Mouse (Mus musculus) kidney, adult 2 months (tissue): ENCODE measurements around the gene Islr. TPM values are rescaled to one million over a fixed set of nuclear protein-coding genes. Genes with fewer than 3 reads are reported as not detected.

Source experiments
- DNase-seq: peaks from one replicate; pipeline ENCODE4 v3.0.0; 2021
- H3K27ac ChIP-seq: fragments of 200-500 bp; 2 replicates; pipeline ENCODE4 v1.5.1; 2012; ENCODE audit warnings: low read depth, low read length, control low read depth, inconsistent platforms; ENCODE audit not compliant: insufficient read depth
- H3K27me3 ChIP-seq: fragments of 200-500 bp; replicated peaks from 2 replicates; pipeline ENCODE4 v1.6.1; 2012; ENCODE audit warnings: mild to moderate bottlenecking, moderate library complexity, low read length, inconsistent platforms; ENCODE audit not compliant: control insufficient read depth, insufficient read depth
- H3K36me3 ChIP-seq: fragments of 200-500 bp; 2 replicates; pipeline ENCODE4 v1.6.1; 2012; ENCODE audit warnings: mild to moderate bottlenecking, moderate library complexity, low read length, inconsistent platforms; ENCODE audit not compliant: control insufficient read depth, insufficient read depth
- H3K4me1 ChIP-seq: fragments of 200-500 bp; 2 replicates; pipeline ENCODE4 v1.6.1; 2011; ENCODE audit warnings: low read length; ENCODE audit not compliant: control insufficient read depth, insufficient read depth
- H3K4me3 ChIP-seq: fragments of 200-500 bp; 2 replicates; pipeline ENCODE4 v1.5.1; 2011; ENCODE audit warnings: mild to moderate bottlenecking, low read depth, low read length, control low read depth; ENCODE audit not compliant: insufficient read depth
- CTCF ChIP-seq: fragments of 200-500 bp; conservative IDR thresholded peaks from 2 replicates; pipeline ENCODE4 v1.5.1; 2011; ENCODE audit warnings: low read depth, mild to moderate bottlenecking, control low read depth, low read length, moderate library complexity, mixed read lengths; ENCODE audit not compliant: insufficient read depth, insufficient read length
- POLR2A ChIP-seq: fragments of 200-500 bp; IDR thresholded peaks from one replicate; pipeline ENCODE4 v1.6.1; 2011; ENCODE audit warnings: low read depth, low read length, control low read depth
- WGBS: fragments of 180-500 bp; shearing (Covaris S2); methylation state at CpG from one replicate; pipeline ENCODE4 v1.1.7; 2018; 5-methylcytosine and 5-hydroxymethylcytosine counted together
- polyA plus RNA-seq: library from polyadenylated mRNA; depleted of rRNA; stranded (reverse); fragments of >200 nt; gene quantifications from 2 replicates; pipeline ENCODE4 v1.2.3, GENCODE M21; 2012

The Islr gene
- polyA plus RNA-seq, 1 experiment, result 32.0 TPM

DNA sequence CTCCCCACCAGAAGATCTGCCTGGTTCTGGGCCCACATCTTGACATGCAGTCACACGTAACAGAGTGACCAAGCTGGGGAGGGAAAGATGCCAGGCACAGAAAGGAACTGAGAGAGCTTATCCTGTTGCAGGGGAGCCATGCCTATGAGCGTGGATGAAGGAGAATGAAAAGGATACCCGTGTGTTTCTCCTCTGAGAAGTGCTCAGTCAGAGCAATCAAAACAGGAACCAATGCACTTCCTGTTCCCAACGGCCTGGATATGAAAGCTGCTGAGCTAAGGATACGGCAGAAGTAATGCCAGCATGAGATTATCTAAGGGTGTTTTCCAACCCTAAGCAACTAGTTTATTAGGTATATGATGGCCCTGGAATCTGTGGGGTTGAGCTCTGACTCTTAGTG, 28.3 kb upstream of the Islr start:
- peak overlapping the region; percentile 69 for H3K27ac ChIP-seq
- DNase-seq, result peak; percentile 43
- no peak overlapping the region for H3K4me3 ChIP-seq
- H3K36me3 ChIP-seq, result peaks cover 5% of the 10 kb centered on the region
- peaks cover 2% of the 10 kb centered on the region; the same call in 1 of the 2 replicates for H3K4me1 ChIP-seq
- 39% methylated on average over 5 of the region's 5 CpGs for WGBS
- no peak for TF ChIP-seq POLR2A
- no peak for TF ChIP-seq CTCF
- no peaks in the 10 kb centered on the region for H3K27me3 ChIP-seq

DNA sequence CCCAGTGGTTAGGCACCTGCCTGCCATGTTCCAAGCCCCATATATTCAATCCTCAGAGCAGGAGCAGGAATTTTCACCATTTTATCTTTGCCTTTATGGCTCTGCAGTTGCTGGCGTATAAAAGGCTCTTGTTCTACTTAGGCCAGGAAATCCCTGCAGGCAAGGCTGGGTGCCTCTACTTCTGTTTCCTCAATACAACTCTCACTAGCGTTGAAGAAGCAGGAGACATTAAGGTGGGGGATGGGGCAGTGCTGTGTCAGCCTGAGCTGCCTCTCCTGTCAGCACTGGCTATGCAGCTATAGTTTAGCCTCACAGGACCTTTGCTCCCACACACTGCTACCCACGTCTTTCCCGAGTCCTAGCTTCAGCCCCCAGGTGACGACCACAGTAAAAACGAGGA, 27.6 kb upstream of the Islr start:
- no peak for DNase-seq
- WGBS, result 42% methylated on average over 6 of the region's 6 CpGs
- no peak overlapping the region for H3K4me3 ChIP-seq
- TF ChIP-seq POLR2A (no peak), CTCF (no peak)
- H3K4me1 ChIP-seq, result peaks cover 2% of the 10 kb centered on the region; the same call in 1 of the 2 replicates
- peak overlapping the region; percentile 69 for H3K27ac ChIP-seq
- H3K36me3 ChIP-seq, result peaks cover 5% of the 10 kb centered on the region
- H3K27me3 ChIP-seq, result no peaks in the 10 kb centered on the region

DNA sequence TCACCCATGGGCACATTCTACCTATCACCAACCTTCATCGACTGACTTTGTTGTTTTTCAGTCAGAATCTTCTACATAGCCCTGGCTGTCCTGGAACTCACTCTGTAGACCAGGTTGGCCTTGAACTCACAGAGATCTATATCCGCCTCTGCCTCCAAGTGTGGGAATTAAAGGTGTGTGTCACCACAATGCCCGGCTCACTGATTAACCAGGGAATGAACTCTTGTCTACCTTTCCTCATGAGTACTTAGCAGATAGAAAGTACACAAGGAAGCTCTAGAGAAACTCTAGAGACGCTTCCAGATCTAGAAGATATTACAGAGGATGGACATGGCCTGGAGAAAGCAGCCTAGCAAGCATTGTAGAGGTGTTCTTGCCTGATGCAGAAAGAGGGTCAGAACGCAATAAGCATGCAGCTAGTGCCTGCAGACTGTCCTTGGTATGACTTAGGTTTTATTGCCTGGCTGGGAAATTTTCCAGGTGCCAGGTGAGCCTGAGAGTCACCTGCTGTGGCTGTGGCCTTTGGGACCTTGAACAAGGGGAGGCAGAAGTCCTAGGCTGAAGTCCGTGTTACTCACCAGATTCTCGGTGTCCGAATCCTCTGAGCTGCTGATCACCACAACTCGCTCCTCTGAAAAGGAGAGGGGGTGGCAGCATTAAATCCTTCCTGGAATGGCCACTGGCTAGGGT, 24.8 kb upstream of the Islr start:
- WGBS, result 76% methylated on average over 9 of the region's 9 CpGs
- H3K36me3 ChIP-seq, result peaks cover 3% of the 10 kb centered on the region; the same call in 1 of the 2 replicates
- H3K27ac ChIP-seq, result peak overlapping the region; percentile 90
- TF ChIP-seq CTCF (no peak), POLR2A (no peak)
- no peaks in the 10 kb centered on the region for H3K27me3 ChIP-seq
- peaks cover 2% of the 10 kb centered on the region; the same call in 1 of the 2 replicates for H3K4me1 ChIP-seq
- no peak overlapping the region for H3K4me3 ChIP-seq
- peak; percentile 77 for DNase-seq

DNA sequence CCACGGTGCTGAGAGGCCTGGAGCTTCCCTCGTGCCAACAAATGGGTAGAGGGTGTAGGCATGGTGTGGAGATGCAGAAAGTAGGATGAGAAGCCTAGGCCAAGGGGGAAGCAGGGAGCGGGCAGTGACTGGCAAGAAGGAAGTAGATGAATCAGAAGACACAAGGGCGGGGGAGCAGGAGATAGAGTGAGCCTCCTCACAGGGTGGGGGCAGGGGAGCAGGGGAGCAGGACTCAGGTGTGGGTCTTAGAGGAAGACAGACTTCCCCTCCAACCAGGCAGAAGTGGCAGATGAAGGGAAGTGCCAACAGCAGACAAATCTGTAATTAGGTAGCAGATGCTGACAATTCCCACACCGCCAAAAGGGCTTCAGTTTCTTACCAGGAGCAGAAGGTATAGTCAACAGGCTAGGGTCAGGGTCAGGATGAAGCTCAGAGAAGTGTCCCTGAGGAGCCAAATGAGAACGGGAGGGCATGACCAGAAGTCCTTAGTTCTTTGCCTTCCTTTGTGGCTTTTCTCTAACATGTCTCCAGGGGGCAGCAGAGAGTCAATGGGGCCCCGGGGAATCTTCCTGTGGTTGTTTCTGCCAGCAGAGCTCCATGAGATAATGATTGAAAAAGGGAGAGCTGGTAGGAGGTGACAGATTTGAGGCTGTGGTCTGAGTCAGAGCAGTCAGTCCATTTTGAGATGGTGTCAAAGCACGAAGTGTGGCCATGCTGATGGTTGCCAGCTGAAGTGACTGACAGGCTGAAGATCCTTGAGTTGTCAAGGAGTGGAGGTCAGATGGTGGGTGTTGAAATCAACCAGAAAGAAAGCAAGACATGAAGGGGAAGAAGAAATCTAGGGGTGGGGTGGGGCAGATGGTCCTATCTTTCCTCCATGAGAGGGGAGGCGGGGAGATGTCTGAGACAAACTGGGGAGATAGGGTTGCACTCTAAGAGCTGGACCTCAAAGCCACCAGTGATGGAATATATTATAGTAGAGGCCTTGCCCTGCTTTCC, 22.1 kb upstream of the Islr start:
- Histone ChIP-seq H3K36me3 (peaks cover 3% of the 10 kb centered on the region; the same call in 1 of the 2 replicates), H3K27me3 (no peaks in the 10 kb centered on the region), H3K4me1 (peaks cover 2% of the 10 kb centered on the region; the same call in 1 of the 2 replicates), H3K4me3 (no peak overlapping the region), H3K27ac (no peak overlapping the region)
- DNase-seq, result peak; percentile 63
- WGBS, result 66% methylated on average over 9 of the region's 9 CpGs
- TF ChIP-seq CTCF (peak; percentile 76), POLR2A (no peak)

DNA sequence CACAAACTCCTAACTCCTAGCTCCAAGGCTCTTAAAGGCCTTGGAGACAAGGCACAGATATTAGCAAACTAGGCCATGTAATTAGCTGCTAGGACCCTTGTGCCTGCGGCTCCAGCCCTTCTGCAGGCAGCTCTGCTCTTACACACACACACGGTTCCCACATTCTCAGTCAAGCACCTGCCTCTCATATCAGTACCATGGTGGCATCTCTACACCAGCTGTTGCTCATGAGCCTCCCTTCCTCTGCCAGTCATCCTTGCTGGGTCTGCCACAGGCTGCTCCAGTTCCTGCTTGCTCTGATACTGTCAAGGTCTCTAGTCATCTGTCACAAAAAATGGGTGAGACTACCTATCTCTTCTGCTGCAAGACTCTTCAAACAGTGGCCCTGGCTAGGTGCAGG, 20.2 kb upstream of the Islr start:
- no peak overlapping the region for H3K4me3 ChIP-seq
- TF ChIP-seq POLR2A (no peak), CTCF (no peak)
- no peak for DNase-seq
- WGBS, result 88% methylated on average over 2 of the region's 2 CpGs
- H3K36me3 ChIP-seq, result no peaks in the 10 kb centered on the region
- peaks cover 2% of the 10 kb centered on the region; the same call in 1 of the 2 replicates for H3K4me1 ChIP-seq
- H3K27me3 ChIP-seq, result no peaks in the 10 kb centered on the region
- H3K27ac ChIP-seq, result no peak overlapping the region

DNA sequence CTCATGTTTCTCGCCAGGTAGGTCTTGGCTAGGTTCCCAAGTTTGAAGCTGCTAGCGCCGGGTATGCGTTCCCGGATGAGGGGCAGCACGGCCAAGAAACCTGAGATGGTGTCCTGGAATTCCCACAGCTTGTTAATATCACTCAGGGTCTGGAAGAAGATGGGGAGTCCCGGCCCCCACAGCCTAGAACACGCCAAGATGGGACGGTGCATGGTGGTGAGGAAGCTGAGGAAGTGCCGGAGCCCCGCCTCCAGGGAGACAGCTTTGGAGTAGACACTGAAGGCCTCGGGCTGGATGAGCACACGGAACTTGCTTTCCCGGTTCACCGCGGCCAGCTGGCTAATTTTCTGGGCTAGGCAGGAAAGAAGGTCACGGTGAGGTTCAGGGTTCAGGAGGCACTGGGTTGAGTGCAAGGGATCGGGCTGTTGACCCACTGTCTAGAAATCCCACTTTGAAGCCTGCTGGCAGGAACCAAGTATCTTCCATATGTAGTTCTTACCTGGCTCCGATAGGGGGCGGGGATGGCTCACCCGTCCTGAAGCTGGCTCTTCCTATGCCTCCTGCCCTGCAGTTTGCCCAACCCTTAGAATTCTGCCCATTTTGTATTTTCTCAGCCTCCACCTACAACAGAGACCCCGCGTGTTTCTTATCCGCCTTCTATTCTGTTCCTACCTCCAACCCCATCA, 16.3 kb upstream of the Islr start:
- DNase-seq, result peak; percentile 71
- TF ChIP-seq CTCF (peak; percentile 71), POLR2A (no peak)
- 55% methylated on average over 24 of the region's 24 CpGs for WGBS
- Histone ChIP-seq H3K36me3 (no peaks in the 10 kb centered on the region), H3K27ac (no peak overlapping the region), H3K4me3 (no peak overlapping the region), H3K4me1 (no peaks in the 10 kb centered on the region), H3K27me3 (no peaks in the 10 kb centered on the region)

DNA sequence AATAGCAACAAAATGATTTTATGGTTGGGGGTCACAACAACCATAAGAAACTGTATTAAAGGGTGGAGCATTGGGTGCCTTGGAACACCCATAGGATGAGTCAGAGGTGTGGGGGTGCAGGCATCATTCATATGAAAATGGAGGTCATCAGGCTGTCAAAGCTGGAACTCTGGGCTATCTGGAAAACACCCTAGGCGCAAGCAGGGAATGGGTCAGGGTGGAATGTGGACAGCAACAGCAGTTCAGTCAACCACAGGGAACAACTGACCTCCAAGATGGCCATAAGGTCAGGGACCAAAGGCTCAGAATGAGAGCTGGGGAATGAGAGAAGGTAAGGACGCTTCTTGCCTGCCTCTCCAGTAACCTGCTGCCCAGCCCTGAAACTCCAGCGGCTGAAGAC, 14.4 kb upstream of the Islr start:
- Histone ChIP-seq H3K36me3 (no peaks in the 10 kb centered on the region), H3K4me3 (no peak overlapping the region), H3K27ac (no peak overlapping the region), H3K27me3 (no peaks in the 10 kb centered on the region), H3K4me1 (no peaks in the 10 kb centered on the region)
- DNase-seq, result no peak
- 80% methylated on average over 3 of the region's 3 CpGs for WGBS
- TF ChIP-seq CTCF (no peak), POLR2A (no peak)
